Mouse (Mus musculus) thymus, adult 2 months (tissue): ENCODE measurements around the gene Tpm4. TPM values are rescaled to one million over a fixed set of nuclear protein-coding genes. Genes with fewer than 3 reads are reported as not detected.

Source experiments
- DNase-seq: peaks from one replicate; pipeline ENCODE4 v3.0.0; 2021
- H3K27ac ChIP-seq: fragments of 200-500 bp; 2 replicates; pipeline ENCODE4 v1.5.1; 2012; ENCODE audit warnings: low read length, control low read depth; ENCODE audit not compliant: control insufficient read depth, insufficient read depth
- H3K27me3 ChIP-seq: fragments of 200-500 bp; 2 replicates; pipeline ENCODE4 v1.6.1; 2012; ENCODE audit warnings: mild to moderate bottlenecking, low read length, moderate library complexity, mixed read lengths; ENCODE audit not compliant: control insufficient read depth, insufficient read depth
- H3K36me3 ChIP-seq: fragments of 200-500 bp; 2 replicates; pipeline ENCODE4 v1.6.1; 2012; ENCODE audit warnings: mild to moderate bottlenecking, low read length, moderate library complexity; ENCODE audit not compliant: control insufficient read depth, insufficient read depth
- H3K4me1 ChIP-seq: fragments of 200-500 bp; replicated peaks from 2 replicates; pipeline ENCODE4 v1.6.1; 2012; ENCODE audit warnings: low read length; ENCODE audit not compliant: control insufficient read depth, insufficient read depth
- H3K4me3 ChIP-seq: fragments of 200-500 bp; 2 replicates; pipeline ENCODE4 v1.5.1; 2012; ENCODE audit warnings: mild to moderate bottlenecking, low read length, control low read depth, moderate library complexity; ENCODE audit not compliant: control insufficient read depth, insufficient read depth
- CTCF ChIP-seq: fragments of 200-500 bp; IDR thresholded peaks from 2 replicates; pipeline ENCODE4 v1.5.1; 2012; ENCODE audit warnings: mild to moderate bottlenecking, control low read depth, low read length, moderate library complexity, borderline replicate concordance; ENCODE audit not compliant: control insufficient read depth, poor library complexity, insufficient read depth; ENCODE audit errors: extremely low read depth
- POLR2A ChIP-seq: fragments of 200-500 bp; IDR thresholded peaks from 2 replicates; pipeline ENCODE4 v1.6.1; 2012; ENCODE audit warnings: mild to moderate bottlenecking, low read length, control low read depth, moderate library complexity; ENCODE audit not compliant: control insufficient read depth, poor library complexity, insufficient read depth; ENCODE audit errors: extremely low read depth
- WGBS: fragments of 180-500 bp; shearing (Covaris S2); methylation state at CpG from one replicate; pipeline ENCODE4 v1.1.7; 2018; 5-methylcytosine and 5-hydroxymethylcytosine counted together
- polyA plus RNA-seq: library from polyadenylated mRNA; depleted of rRNA; stranded (reverse); fragments of >200 nt; gene quantifications from 2 replicates; pipeline ENCODE4 v1.2.3, GENCODE M21; 2012; rRNA removed

The Tpm4 gene
- polyA plus RNA-seq, 1 experiment: 55.6 TPM

DNA sequence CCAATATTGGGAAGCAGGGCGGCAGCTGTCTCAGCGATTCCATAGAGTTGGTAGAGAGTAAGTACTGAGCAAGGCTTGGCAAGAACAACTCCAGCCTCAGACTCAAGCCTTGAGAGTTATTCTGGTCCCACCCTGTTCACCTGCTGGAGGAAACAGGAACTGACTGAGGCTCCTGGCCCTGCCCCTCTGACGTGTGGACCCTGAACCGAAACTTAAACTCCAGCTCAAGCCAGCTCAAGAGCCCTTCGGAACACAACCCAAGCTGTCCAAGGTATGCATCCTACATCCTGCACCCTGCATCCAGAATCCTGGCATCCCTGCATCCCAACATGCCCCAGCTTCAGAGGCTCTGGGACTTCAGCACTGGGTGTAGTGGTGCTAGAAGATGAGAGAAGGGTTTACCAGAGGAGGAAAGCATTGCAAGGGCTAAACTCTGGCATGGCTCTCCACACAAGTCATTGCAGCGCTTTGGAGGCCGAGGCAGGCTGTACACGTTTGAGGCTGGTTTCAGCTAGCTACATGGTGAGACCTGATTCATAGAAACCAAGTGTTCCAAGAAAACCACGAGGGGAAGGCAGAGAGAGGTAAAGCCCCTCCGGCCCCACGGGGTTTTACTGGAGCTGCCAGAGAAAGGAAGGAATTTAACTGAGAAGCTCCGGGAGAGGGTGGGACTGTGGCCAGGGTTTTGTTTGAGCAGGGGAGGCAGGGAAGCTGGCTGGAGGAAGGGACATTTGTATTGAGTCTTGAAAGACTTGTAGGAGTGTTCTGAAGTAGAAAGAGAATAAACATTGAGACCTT is 54.8 kb downstream of the Tpm4 start, which contains the start of gene Hsh2d:
Gene Hsh2d (plus strand): TSS at position 222 of the 798 bp plus-strand sequence.
- DNase-seq: peak; percentile 77
- peak; percentile 66; the same call in 1 of the 2 replicates for TF ChIP-seq CTCF
- 0 out of 2 replicates have a peak, but pooled peaks have one; percentile 34 for TF ChIP-seq POLR2A
- no peaks in the 10 kb centered on the region for H3K36me3 ChIP-seq
- H3K27ac ChIP-seq: peak within 1 kb of the TSS; percentile 83
- peak within 1 kb of the TSS; percentile 92 for H3K4me3 ChIP-seq
- H3K4me1 ChIP-seq: peaks cover 9% of the 10 kb centered on the region
- no peaks in the 10 kb centered on the region for H3K27me3 ChIP-seq
- WGBS: 12% methylated on average over 12 of the region's 12 CpGs

DNA sequence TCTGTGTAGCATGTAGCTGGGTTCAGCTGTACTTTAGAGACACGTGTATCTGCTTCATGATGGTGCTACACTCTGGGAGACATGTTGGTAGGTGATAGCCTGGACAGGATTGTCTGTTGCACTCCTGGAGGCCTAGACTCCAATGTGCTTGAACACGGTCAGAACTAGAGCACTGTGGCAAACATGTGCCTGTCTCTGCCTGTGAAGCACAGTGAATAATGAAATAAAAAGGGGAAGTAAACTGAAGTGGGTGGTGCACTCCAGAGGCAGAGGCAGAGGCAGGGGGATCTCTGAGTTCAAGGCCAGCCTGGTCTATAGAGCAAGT is 55.4 kb downstream of the Tpm4 start:
- no peaks in the 10 kb centered on the region for H3K36me3 ChIP-seq
- H3K27ac ChIP-seq: peak overlapping the region; percentile 83
- H3K4me1 ChIP-seq: peaks cover 9% of the 10 kb centered on the region
- no peaks in the 10 kb centered on the region for H3K27me3 ChIP-seq
- H3K4me3 ChIP-seq: peak overlapping the region; percentile 92; the same call in 1 of the 2 replicates
- 17% methylated on average over 2 of the region's 2 CpGs for WGBS
- no peak for DNase-seq
- TF ChIP-seq POLR2A: no peak
- no peak for TF ChIP-seq CTCF

DNA sequence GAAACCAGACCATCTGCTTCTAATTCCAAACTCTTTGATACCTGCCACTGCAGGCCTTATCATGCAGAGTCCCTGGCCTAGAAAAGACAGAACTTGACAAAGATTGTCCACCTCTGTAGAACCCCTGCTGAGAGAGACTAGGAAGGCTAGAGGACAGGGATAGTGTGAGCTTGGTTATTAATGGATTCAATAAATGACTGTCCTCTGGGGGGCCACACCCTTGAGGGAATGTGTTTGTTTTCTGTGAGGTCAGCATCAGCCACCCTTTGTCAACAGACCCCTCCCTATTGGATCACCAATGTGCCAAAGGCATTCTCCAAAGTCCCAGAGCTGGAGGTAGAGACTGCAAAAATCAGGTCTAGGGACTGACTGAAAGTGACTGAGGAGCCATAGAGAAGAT is 57.3 kb downstream of the Tpm4 start:
- DNase-seq: no peak
- Histone ChIP-seq H3K4me3 (no peak overlapping the region), H3K36me3 (no peaks in the 10 kb centered on the region), H3K4me1 (peaks cover 9% of the 10 kb centered on the region), H3K27me3 (no peaks in the 10 kb centered on the region), H3K27ac (no peak overlapping the region)
- no peak for TF ChIP-seq CTCF

DNA sequence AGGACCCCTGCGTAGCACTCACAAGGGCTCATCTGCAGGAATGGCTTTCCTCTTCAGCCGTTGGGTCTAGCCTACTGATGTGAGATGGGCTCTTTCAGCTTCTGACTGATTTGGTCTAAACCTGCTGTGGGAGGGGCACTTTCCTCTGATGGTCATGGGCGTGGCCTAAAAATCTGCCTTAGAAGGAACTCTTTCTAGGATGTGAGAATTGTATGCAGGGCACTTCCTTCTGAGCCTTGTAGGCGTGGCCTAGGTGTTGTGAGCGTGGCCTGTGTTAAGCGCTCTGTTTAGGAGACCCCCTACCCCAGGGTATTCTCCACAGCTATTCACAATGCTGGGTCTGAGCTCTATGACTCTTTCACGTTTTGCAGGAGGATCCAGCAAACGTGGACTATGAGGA is 63.2 kb downstream of the Tpm4 start:
- WGBS: 91% methylated on average over 8 of the region's 8 CpGs
- DNase-seq: no peak
- no peak overlapping the region for H3K4me3 ChIP-seq
- TF ChIP-seq CTCF: no peak
- no peak for TF ChIP-seq POLR2A
- no peaks in the 10 kb centered on the region for H3K27me3 ChIP-seq
- H3K4me1 ChIP-seq: no peaks in the 10 kb centered on the region
- H3K27ac ChIP-seq: no peak overlapping the region
- H3K36me3 ChIP-seq: peaks cover 6% of the 10 kb centered on the region; the same call in 1 of the 2 replicates

Other genes starting within 250 kb of the Tpm4 start
- gene Zfp882, start 226.4 kb upstream of the Tpm4 start, polyA plus RNA-seq: 1.5 and 1.7 TPM in 2 replicates
- gene Zfp617, start 226.3 kb upstream of the Tpm4 start, polyA plus RNA-seq: 2.5 and 3.3 TPM in 2 replicates
- 7.4 and 7.9 TPM in 2 replicates for gene Zfp961, start 183.9 kb upstream of the Tpm4 start, polyA plus RNA-seq
- 10.9 and 13.9 TPM in 2 replicates for gene Cyp4f18, start 125.3 kb upstream of the Tpm4 start, polyA plus RNA-seq
- gene Olfr372, start 93.8 kb upstream of the Tpm4 start, polyA plus RNA-seq: 0.13 TPM in 1 of 2 replicates, not detected in the other
- gene Olfr373, start 51.8 kb upstream of the Tpm4 start, polyA plus RNA-seq: 0.32 TPM in 1 of 2 replicates, not detected in the other
- 0.17 and 0.27 TPM in 2 replicates for gene Olfr374, start 27.9 kb upstream of the Tpm4 start, polyA plus RNA-seq
- gene Rab8a, start 26.2 kb downstream of the Tpm4 start, polyA plus RNA-seq: 95.8 and 112 TPM in 2 replicates
- gene Hsh2d, start 54.7 kb downstream of the Tpm4 start, polyA plus RNA-seq: 11.9 and 13.2 TPM in 2 replicates
- gene Cib3, start 77.9 kb downstream of the Tpm4 start, polyA plus RNA-seq: 0.77 and 0.78 TPM in 2 replicates
- gene Gm11034, start 78.7 kb downstream of the Tpm4 start, polyA plus RNA-seq: not detected in 2 replicates
- 52.1 and 62.5 TPM in 2 replicates for gene Fam32a, start 84.8 kb downstream of the Tpm4 start, polyA plus RNA-seq
- gene Ap1m1, start 105.0 kb downstream of the Tpm4 start, polyA plus RNA-seq: 167 and 183 TPM in 2 replicates
- 13.6 and 19.8 TPM in 2 replicates for gene Gm10282, start 170.3 kb downstream of the Tpm4 start, polyA plus RNA-seq
- gene Klf2, start 184.1 kb downstream of the Tpm4 start, polyA plus RNA-seq: 62.1 and 86.9 TPM in 2 replicates